21 mouse cellular contexts compared by ENCODE assay signal in genomic region chr10:19820986-19821385, GRCm38 (mm10). TPM values are rescaled to one million over a fixed set of nuclear protein-coding genes. Genes with fewer than 3 reads are reported as not detected.
"Had no signal": no experiment of that assay in that cellular context is flagged by ENCODE, and none has a peak within 500 bp of the region (broad histone marks: within the 10 kb centered on the region; RNA-seq: fewer than 3 reads in every experiment).

No protein-coding gene starts in this region.

- H3K27ac ChIP-seq: liver, embryonic 15.5 days; lung, embryonic 15.5 days; macrophage; midbrain, embryonic 13.5 days; midbrain, embryonic 15.5 days; neural tube, embryonic 13.5 days; neural tube, embryonic 15.5 days; stomach, embryonic 15.5 days; stomach, postnatal 0 days had no signal

- H3K27me3 ChIP-seq: midbrain, embryonic 13.5 days; midbrain, embryonic 15.5 days; neural tube, embryonic 13.5 days; neural tube, embryonic 15.5 days; stomach, embryonic 15.5 days had no signal

- ATAC-seq: liver, postnatal 0 days; lung, postnatal 0 days; midbrain, embryonic 13.5 days; midbrain, embryonic 15.5 days had no signal

- H3K4me3 ChIP-seq: liver, embryonic 15.5 days; lung, embryonic 15.5 days; midbrain, embryonic 13.5 days; midbrain, embryonic 15.5 days; myocyte; neural tube, embryonic 13.5 days; neural tube, embryonic 15.5 days; stomach, embryonic 15.5 days had no signal

- H3K9ac ChIP-seq: liver, embryonic 15.5 days; liver, postnatal 0 days; lung, embryonic 15.5 days; midbrain, embryonic 13.5 days; midbrain, embryonic 15.5 days; neural tube, embryonic 13.5 days; neural tube, embryonic 15.5 days; stomach, embryonic 15.5 days had no signal

- H3K9me3 ChIP-seq: liver, embryonic 15.5 days; lung, embryonic 15.5 days; midbrain, embryonic 13.5 days; midbrain, embryonic 15.5 days; neural tube, embryonic 13.5 days; neural tube, embryonic 15.5 days; stomach, embryonic 15.5 days had no signal

- H3K36me3 ChIP-seq: liver, embryonic 15.5 days; lung, embryonic 15.5 days; midbrain, embryonic 13.5 days; midbrain, embryonic 15.5 days; neural tube, embryonic 13.5 days; neural tube, embryonic 15.5 days; stomach, embryonic 15.5 days had no signal

- H3K4me1 ChIP-seq: lung, embryonic 15.5 days; midbrain, embryonic 15.5 days; neural tube, embryonic 13.5 days; neural tube, embryonic 15.5 days; stomach, embryonic 15.5 days had no signal

- DNase-seq: liver, postnatal 0 days; lung, adult 2 months; lung, postnatal 14 days; lung, postnatal 36 days; retina, postnatal 1 day; right cerebral cortex, adult 18-20 months; thymus, adult 2 months; thymus, postnatal 25 days; thymus, postnatal 4 days had no signal

RNA-seq across cellular contexts. Expression of gene Slc35d3, which starts 30.3 kb away (rescaled TPM):
- polyA plus RNA-seq: myocyte; testis, adult 2 months had no signal
